Mouse (Mus musculus): ENCODE results near the gene Shisal2b. TPM values are rescaled to one million over a fixed set of nuclear protein-coding genes. Genes with fewer than 3 reads are reported as not detected.
"Not testable (repeated sequence)": the region's sequence is repeated elsewhere in the genome, so short reads cannot be mapped to it uniquely, and the experiment has no call there.

The Shisal2b gene
- not detected for total RNA-seq (2022)

DNA sequence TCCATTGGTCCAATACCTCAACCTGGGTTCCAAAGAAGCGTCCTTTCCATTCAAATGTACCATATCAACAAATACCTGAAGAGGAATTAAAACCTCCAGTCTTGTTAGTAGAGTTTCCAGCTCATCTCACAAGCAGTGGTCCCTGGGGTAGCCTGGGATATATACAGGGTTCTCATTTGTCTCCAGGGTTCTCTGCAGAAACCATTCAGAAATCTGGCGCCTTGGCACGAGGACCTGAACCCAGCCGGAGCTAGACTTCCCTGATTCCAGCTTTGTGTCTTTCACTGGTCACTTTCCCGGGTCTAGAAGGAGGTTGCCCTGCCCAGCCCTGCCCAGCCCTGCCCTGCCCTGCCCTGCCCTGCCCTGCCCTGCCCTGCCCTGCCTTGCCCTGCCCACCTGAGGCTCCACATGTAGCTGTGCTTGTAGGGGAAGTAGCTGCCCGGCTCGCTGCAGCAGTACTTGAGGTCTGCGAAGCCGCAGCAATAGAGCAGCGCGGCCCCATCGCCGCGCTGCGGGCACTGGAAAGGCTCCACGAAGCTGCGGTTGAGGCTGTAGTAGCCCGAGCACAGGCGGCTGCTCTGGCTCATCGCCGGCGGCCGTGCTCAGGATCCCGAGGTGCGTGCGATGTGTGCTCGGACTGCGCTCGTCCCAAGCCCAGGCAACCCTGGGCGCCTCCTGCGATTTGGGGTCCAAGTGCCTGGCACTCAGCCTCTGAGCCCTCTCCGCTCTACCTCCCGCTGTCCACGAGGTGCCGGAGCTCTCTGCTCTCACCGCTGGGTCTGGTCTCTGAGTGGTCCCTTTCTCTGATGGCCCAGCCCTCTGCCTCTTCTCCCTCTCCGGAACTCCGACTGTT is at the start of gene Shisal2b:
TSS of gene Shisal2b (minus strand) at position 767 of the 853 bp plus-strand sequence.
- no peak for DNase-seq

- not testable (repeated sequence) for DNase-seq
Measured at GRCm38 (mm10) chr13:104911626-104912025, 47.9 kb upstream of the Shisal2b start.

DNA sequence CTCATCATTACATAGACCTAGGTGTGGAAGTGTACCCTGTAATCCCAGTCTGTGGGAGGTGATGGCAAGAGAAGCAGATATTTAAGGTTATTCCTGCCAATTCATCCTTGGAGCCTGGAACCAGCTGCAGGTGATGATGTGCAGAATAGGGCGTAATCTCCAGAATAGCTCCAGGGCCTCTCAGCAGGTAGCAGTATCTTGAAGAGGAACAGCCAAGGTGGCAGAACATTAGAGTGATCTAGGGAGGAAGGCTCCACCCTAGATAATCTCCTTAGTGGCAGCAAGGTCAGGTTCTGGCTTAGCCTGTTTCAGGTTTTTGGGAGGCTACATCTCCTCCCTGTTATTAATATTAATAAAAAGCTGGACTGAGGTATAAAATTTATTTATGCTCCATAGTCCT is 47.3 kb upstream of the Shisal2b start:
- DNase-seq = not testable (repeated sequence)

DNA sequence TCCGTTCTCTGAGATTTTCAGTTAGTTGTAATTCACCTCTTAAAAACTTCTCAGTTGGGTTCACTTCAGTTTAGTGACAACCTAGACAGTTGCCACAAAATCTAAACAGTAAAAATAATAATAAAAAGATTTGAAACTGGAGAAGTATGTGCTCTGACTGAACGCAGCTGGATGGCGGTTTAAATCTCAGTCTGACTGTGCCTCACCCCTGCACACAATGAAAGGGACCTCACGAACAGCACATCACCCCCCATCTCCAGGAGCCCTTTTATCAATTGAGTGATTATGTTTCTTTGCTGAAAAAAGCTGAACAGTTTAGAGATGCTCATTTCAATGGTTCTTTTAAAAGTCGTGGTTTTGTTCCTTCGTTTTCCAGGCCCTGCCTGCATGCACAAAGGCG is 45.0 kb upstream of the Shisal2b start:
- DNase-seq = no peak

- DNase-seq = no peak
Measured at GRCm38 (mm10) chr13:104894771-104895170, 31.1 kb upstream of the Shisal2b start.

DNA sequence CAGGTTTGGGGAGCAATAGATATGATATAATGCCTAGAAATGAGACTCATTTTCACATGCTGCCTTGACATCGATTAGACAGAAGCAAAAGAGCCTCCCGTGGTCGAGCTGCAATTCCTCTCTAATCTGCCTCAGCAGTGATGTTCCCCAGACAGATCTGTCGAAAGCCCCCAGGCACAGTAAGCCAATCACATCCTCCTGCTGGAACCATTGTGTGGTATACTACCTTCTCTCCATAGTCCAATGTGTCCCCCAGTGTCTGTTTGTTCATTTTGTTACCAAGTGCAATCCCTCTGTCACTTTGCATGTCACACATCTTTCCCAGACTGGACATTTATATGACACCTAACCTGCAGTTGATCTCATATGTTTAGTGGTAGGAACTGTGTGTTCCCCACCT is 28.6 kb upstream of the Shisal2b start:
- no peak for DNase-seq

DNA sequence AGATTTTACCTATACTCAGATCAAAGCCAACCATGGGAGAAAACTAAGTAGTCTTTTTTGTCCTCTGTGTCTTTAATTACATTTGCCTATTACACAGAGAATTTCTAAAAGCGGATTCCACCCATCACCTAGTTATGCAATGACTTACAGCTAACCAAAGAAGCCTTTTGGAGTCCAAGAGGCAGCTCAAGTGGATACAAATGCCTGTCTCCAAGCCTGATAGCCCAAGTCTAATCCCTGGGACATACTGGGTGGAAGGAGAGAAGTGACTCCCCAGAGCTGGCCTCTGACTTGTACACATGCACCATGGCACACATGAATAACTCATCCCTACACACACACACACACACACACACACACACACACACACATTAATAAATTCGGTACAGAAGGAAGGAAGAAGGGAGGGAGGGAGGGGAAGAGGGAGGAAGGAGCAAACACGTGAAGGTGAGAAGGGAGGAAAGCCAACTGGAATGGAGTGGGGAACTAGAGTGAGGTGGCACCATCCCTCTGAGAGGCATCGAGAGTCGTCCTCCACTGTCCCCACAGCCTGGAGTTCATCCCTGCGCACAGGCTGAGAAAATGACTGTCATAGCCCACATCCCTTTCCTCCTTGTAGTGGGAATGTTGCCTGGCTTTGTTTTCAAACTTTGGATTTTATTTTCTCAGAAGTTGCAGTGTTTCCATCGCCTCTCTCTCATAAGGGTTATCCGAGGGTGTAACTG is 22.8 kb upstream of the Shisal2b start:
- no peak for DNase-seq

DNA sequence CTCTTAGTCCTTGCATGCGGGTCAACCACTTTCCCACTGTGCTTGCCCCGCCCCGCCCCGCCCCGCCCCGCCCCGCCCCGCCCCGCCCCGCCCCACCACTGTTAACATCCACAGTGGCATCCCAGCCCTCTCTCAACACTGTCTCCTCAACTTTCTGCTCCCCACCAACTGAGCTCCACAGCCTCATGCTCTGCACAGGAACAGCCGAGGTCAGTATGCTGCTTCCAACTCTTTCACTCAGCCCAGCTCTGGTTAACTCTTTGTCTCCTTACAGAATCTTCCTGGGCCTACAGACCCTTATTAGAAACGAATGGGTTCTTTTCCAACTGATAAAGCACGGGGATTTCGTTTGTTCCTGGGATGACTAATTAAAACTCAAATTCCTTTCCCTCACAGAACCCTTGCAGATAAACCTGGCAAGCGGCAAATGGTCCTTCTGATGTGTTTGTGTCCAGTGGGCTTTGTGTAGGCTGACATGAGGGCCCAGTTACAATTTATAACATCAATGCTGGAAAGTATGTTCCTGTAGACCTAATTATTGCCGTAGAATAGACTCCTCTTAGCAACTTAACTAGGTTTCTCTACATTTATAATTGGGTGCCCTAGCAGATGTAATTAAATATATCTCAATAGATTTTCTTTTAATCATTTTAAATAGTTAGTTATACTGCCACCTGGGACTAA is 20.0 kb upstream of the Shisal2b start:
- no peak for DNase-seq

- DNase-seq = no peak
Measured at GRCm38 (mm10) chr13:104878508-104878907, 14.8 kb upstream of the Shisal2b start.

GRCm38 (mm10) chr13:104869907-104870306 is 6.2 kb upstream of the Shisal2b start:
- DNase-seq = no peak

- DNase-seq = no peak
Measured at GRCm38 (mm10) chr13:104866726-104867125, 3.0 kb upstream of the Shisal2b start.

GRCm38 (mm10) chr13:104853645-104854044 is 10.0 kb downstream of the Shisal2b start:
- DNase-seq = no peak

- DNase-seq = no peak
Measured at GRCm38 (mm10) chr13:104843295-104844089, 20.2 kb downstream of the Shisal2b start.

DNA sequence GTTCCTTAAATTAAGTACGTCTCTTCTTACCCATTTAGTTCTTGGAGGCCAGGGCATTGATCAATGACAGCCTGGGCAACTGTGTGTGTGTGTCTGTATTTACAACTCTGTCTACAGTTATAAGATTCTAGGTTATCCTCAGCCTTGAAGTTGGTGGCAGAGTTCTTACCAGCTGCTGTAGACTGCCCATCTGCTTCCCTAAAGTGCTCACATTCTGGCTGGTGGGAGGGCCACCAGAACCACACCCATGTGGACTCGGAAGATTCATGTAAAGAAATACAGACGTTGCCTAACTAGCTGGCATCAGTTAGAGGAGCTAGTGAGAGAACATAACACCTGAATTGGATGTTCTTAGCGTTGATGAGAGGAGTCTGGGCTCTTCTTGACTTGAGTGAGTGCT is 21.8 kb downstream of the Shisal2b start:
- DNase-seq = no peak

- no peak for DNase-seq
Measured at GRCm38 (mm10) chr13:104837628-104838027, 26.1 kb downstream of the Shisal2b start.

- DNase-seq = no peak
Measured at GRCm38 (mm10) chr13:104832811-104833210, 30.9 kb downstream of the Shisal2b start.

DNA sequence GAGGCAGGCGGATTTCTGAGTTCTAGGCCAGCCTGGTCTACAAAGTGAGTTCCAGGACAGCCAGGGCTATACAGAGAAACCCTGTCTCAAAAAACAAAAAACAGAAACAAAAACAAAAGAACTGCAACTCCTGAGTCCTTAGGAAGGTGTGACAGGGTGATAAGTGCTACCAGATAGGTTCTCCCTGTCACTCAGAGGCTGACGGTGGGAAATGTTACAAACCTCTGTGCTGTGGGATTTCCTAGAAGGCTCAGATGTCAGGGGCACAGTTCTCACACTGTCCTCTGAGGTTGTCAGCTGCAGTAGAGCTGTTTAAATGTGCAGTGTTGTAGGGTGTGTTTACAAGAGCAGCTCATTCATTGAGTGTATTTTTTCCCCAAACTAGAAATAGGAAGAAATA is 38.2 kb downstream of the Shisal2b start:
- no peak for DNase-seq

GRCm38 (mm10) chr13:104822411-104822838 is 41.3 kb downstream of the Shisal2b start:
- no peak for DNase-seq

- no peak for DNase-seq
Measured at GRCm38 (mm10) chr13:104821908-104822307, 41.8 kb downstream of the Shisal2b start.

GRCm38 (mm10) chr13:104821192-104821591 is 42.5 kb downstream of the Shisal2b start:
- DNase-seq = no peak

DNA sequence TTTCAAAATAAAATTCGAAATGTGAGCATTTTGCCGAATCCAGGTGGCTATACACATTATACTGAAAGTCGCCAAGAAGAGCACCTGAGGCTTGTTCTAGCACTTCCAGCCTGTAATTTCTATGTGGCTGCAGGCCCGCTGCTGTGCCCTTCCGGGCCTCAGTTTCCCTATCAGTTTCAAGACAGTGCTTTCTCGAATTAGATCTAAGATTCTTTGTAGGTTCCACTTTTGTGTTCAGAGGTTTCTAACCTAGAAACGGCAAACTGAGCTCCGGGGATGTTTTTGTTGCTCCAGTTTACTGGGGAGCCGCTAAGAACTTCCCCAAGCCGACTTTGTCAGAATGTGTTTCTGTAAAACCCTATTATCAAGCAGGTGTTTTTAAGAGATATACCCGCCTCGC is 46.0 kb downstream of the Shisal2b start:
- DNase-seq = no peak

Data from adrenal gland, adult 8-10 months (tissue).